Mouse (Mus musculus) mouse embryonic stem cell (cell line): ENCODE measurements around the gene Gm27029.

Source experiments
- in situ Hi-C, 2 experiments: fragments of 300-500 bp; cut with MboI; formaldehyde crosslinking; loops; 1 replicate in 1 of 2; 3 replicates in 1 of 2; pipeline ENCODE4 v1.14.3; 2019 to 2020; ENCODE audit warnings: low sequenced_read_pairs in 2 of 2, low pct_unique_long_range_greater_than_20kb in 1 of 2, mixed read lengths in 1 of 2; ENCODE audit not compliant: unreplicated experiment in 1 of 2

Gene Gm27029

GRCm38 (mm10) chr11:101360651-101361113 is 63.9 kb downstream of the Gm27029 start:
- in situ Hi-C loops: no loop called here

- in situ Hi-C loops: no loop called here
Observed at GRCm38 (mm10) chr11:101359776-101360175, 64.8 kb downstream of the Gm27029 start.

- in situ Hi-C loops: no loop called here
Observed at GRCm38 (mm10) chr11:101357505-101358182, 67.0 kb downstream of the Gm27029 start.
